Mouse (Mus musculus): ENCODE measurements around the gene Abcg8.

DNA sequence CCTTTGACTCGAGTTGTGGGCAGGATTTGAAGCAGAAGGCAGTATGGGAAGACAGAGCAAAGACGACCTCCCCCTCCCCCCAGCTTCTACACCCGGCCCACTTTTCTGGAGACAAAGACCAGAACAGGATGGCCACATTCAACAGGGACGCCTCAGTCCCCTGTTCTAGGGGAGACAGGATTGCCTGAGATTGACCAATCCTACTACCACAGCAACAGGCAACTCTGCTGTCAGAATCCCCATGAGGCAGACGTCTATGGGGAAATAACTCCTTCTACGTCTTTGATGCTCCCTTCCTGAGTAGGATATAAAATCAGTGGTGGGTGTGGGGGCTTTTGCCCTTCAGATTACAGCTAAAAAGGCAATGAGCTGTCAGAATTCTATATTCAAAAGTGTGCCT lies 8.2 kb downstream of the Abcg8 start:
- TF ChIP-seq TCF12 (IDR thresholded peaks at IDR 0.05; ENCODE audit: low read depth, low read length) (no peak), POLR2A (IDR thresholded peaks at IDR 0.05; ENCODE audit: low read depth, low read length) (no peak)
